Mouse (Mus musculus) lung, embryonic 15.5 days (tissue): Measurements from ENCODE around the gene Plxnd1. TPM values are rescaled to one million over a fixed set of nuclear protein-coding genes. Genes with fewer than 3 reads are reported as not detected.

ENCODE experiments used
- ATAC-seq: fragments of 200-750 bp; cut with Nextera tagmentation; 2 replicates; pipeline ENCODE4 v1.8.0; 2017; ENCODE audit warnings: moderate number of reproducible peaks, borderline replicate concordance; ENCODE audit not compliant: low FRiP score, low TSS enrichment; ENCODE audit errors: extremely low read depth
- H3K27ac ChIP-seq: fragments of 300-500 bp; sonication (generic); 2 replicates; pipeline ENCODE4 v1.5.1; 2015; ENCODE audit warnings: moderate library complexity, mild to moderate bottlenecking, inconsistent platforms
- H3K27me3 ChIP-seq: fragments of 300-500 bp; sonication (generic); 2 replicates; pipeline ENCODE4 v1.6.1; 2015; ENCODE audit warnings: inconsistent platforms
- H3K36me3 ChIP-seq: fragments of 300-500 bp; sonication (generic); 2 replicates; pipeline ENCODE4 v1.6.1; 2015; ENCODE audit warnings: inconsistent platforms
- H3K4me1 ChIP-seq: fragments of 300-500 bp; sonication (generic); 2 replicates; pipeline ENCODE4 v1.6.1; 2015; ENCODE audit warnings: inconsistent platforms
- H3K4me2 ChIP-seq: fragments of 300-500 bp; sonication (generic); 2 replicates; pipeline ENCODE4 v1.6.1; 2015; ENCODE audit warnings: inconsistent platforms, mild to moderate bottlenecking, moderate library complexity
- H3K4me3 ChIP-seq: fragments of 300-500 bp; sonication (generic); 2 replicates; pipeline ENCODE4 v1.5.1; 2015; ENCODE audit warnings: mild to moderate bottlenecking, inconsistent platforms
- H3K9ac ChIP-seq: fragments of 300-500 bp; sonication (generic); 2 replicates; pipeline ENCODE4 v1.6.1; 2015; ENCODE audit warnings: inconsistent platforms
- H3K9me3 ChIP-seq: fragments of 300-500 bp; sonication (generic); 2 replicates; pipeline ENCODE4 v1.6.1; 2016; ENCODE audit warnings: inconsistent platforms
- WGBS: fragments of 180-500 bp; shearing (Covaris S2); methylation state at CpG from one replicate; pipeline ENCODE4 v1.1.7; 2015; 5-methylcytosine and 5-hydroxymethylcytosine counted together
- polyA plus RNA-seq: library from polyadenylated mRNA; unstranded; fragments of >200 nt; fragmentation: Nextera tagmentation; extraction: Ambion mirVana; gene quantifications from 2 replicates; pipeline ENCODE4 v1.2.1, GENCODE M21; 2015

Plxnd1 gene
- polyA plus RNA-seq, 1 experiment from 2014 or later, result 53.5 TPM

GRCm38 (mm10) chr6:115909940-115910339 lies 84.9 kb downstream of the Plxnd1 start:
- 33% methylated on average over 8 of the region's 8 CpGs for WGBS
- Histone ChIP-seq H3K36me3 (no peaks in the 10 kb centered on the region), H3K27me3 (no peaks in the 10 kb centered on the region), H3K9ac (no peak overlapping the region), H3K4me3 (no peak overlapping the region), H3K4me2 (no peak overlapping the region), H3K27ac (peak overlapping the region; percentile 40), H3K4me1 (peaks cover 21% of the 10 kb centered on the region), H3K9me3 (no peaks in the 10 kb centered on the region)
- peak; percentile 82 for ATAC-seq

- WGBS, result 61% methylated on average over 3 of the region's 3 CpGs
Observed at GRCm38 (mm10) chr6:115909052-115909451, 85.8 kb downstream of the Plxnd1 start.

GRCm38 (mm10) chr6:115908421-115908982 lies 86.3 kb downstream of the Plxnd1 start:
- Histone ChIP-seq H3K9me3 (no peaks in the 10 kb centered on the region), H3K9ac (no peak overlapping the region), H3K4me1 (peaks cover 26% of the 10 kb centered on the region), H3K36me3 (no peaks in the 10 kb centered on the region), H3K27ac (no peak overlapping the region), H3K4me2 (no peak overlapping the region), H3K27me3 (no peaks in the 10 kb centered on the region), H3K4me3 (no peak overlapping the region)
- 29% methylated on average over 6 of the region's 6 CpGs for WGBS
- no peak for ATAC-seq

More at GRCm38 (mm10) chr6:115909052-115909451, 85.8 kb downstream of the Plxnd1 start:
- Histone ChIP-seq H3K27ac (peak overlapping the region; percentile 49), H3K4me2 (no peak overlapping the region), H3K4me1 (peaks cover 26% of the 10 kb centered on the region), H3K27me3 (no peaks in the 10 kb centered on the region), H3K36me3 (no peaks in the 10 kb centered on the region), H3K9ac (no peak overlapping the region), H3K9me3 (no peaks in the 10 kb centered on the region), H3K4me3 (no peak overlapping the region)
- ATAC-seq, result no peak

- no peak for ATAC-seq
- no peaks in the 10 kb centered on the region for H3K9me3 ChIP-seq
- H3K4me3 ChIP-seq, result no peak overlapping the region
- no peaks in the 10 kb centered on the region for H3K27me3 ChIP-seq
- H3K4me2 ChIP-seq, result no peak overlapping the region
- peaks cover 27% of the 10 kb centered on the region for H3K4me1 ChIP-seq
- H3K27ac ChIP-seq, result no peak overlapping the region
- no peak overlapping the region for H3K9ac ChIP-seq
- H3K36me3 ChIP-seq, result no peaks in the 10 kb centered on the region
- WGBS, result 65% methylated on average over 2 of the region's 2 CpGs
Observed at GRCm38 (mm10) chr6:115906871-115907270, 87.9 kb downstream of the Plxnd1 start.

GRCm38 (mm10) chr6:115906455-115906854 lies 88.3 kb downstream of the Plxnd1 start:
- Histone ChIP-seq H3K27ac (peak overlapping the region; percentile 59; the same call in 1 of the 2 replicates), H3K27me3 (no peaks in the 10 kb centered on the region), H3K4me3 (no peak overlapping the region), H3K36me3 (no peaks in the 10 kb centered on the region), H3K4me2 (no peak overlapping the region), H3K9me3 (no peaks in the 10 kb centered on the region), H3K4me1 (peaks cover 31% of the 10 kb centered on the region), H3K9ac (no peak overlapping the region)
- WGBS, result 75% methylated on average over 1 of the region's 1 CpGs
- ATAC-seq, result no peak

GRCm38 (mm10) chr6:115905568-115905967 lies 89.2 kb downstream of the Plxnd1 start:
- peaks cover 36% of the 10 kb centered on the region for H3K4me1 ChIP-seq
- no peak overlapping the region for H3K9ac ChIP-seq
- no peak for ATAC-seq
- H3K27ac ChIP-seq, result peak overlapping the region; percentile 59
- H3K9me3 ChIP-seq, result no peaks in the 10 kb centered on the region
- no peak overlapping the region for H3K4me3 ChIP-seq
- no peaks in the 10 kb centered on the region for H3K27me3 ChIP-seq
- H3K4me2 ChIP-seq, result no peak overlapping the region
- 73% methylated on average over 6 of the region's 6 CpGs for WGBS
- no peaks in the 10 kb centered on the region for H3K36me3 ChIP-seq

Other genes starting within 250 kb of the Plxnd1 start
- 2.6 and 3.1 TPM in 2 replicates for gene Tmem40, start 232.6 kb downstream of the Plxnd1 start, polyA plus RNA-seq
- gene Cand2, start 220.5 kb downstream of the Plxnd1 start, polyA plus RNA-seq, result 32.0 and 32.1 TPM in 2 replicates
- 2,081 and 2,182 TPM in 2 replicates for gene Rpl32, start 186.3 kb downstream of the Plxnd1 start, polyA plus RNA-seq
- 1.1 and 1.2 TPM in 2 replicates for gene Efcab12, start 156.6 kb downstream of the Plxnd1 start, polyA plus RNA-seq
- 21.0 and 22.6 TPM in 2 replicates for gene Mbd4, start 141.6 kb downstream of the Plxnd1 start, polyA plus RNA-seq
- 21.9 and 24.6 TPM in 2 replicates for gene Ift122, start 141.5 kb downstream of the Plxnd1 start, polyA plus RNA-seq
- gene Rho, start 63.3 kb downstream of the Plxnd1 start, polyA plus RNA-seq, result 0.20 and 0.35 TPM in 2 replicates
- not detected in 2 replicates for gene H1foo, start 50.1 kb downstream of the Plxnd1 start, polyA plus RNA-seq
- 11.1 and 13.2 TPM in 2 replicates for gene Tmcc1, start 198.5 kb upstream of the Plxnd1 start, polyA plus RNA-seq
- 38.7 and 41.9 TPM in 2 replicates for gene Washc2, start 213.0 kb upstream of the Plxnd1 start, polyA plus RNA-seq